Mouse (Mus musculus) liver, adult 2 months (tissue): ENCODE measurements around the gene E4f1. TPM values are rescaled to one million over a fixed set of nuclear protein-coding genes. Genes with fewer than 3 reads are reported as not detected.
A peak's percentile ranks its signal among the peaks of the same experiment; 100 is the strongest.

Experiments
- DNase-seq: peaks from one replicate; pipeline ENCODE4 v3.0.0-alpha.2; 2011; ENCODE audit warnings: low read depth, low spot score; ENCODE audit errors: extremely low read depth
- H3K27ac ChIP-seq: fragments of 200-500 bp; replicated peaks from 2 replicates; pipeline ENCODE4 v1.5.1; 2012; ENCODE audit warnings: low read depth, mild to moderate bottlenecking, control low read depth, inconsistent platforms, low read length; ENCODE audit not compliant: insufficient read depth
- H3K27me3 ChIP-seq: fragments of 200-500 bp; 2 replicates; pipeline ENCODE4 v1.6.1; 2012; ENCODE audit warnings: mild to moderate bottlenecking, moderate library complexity, low read length, inconsistent platforms; ENCODE audit not compliant: control insufficient read depth, insufficient read depth
- H3K36me3 ChIP-seq: fragments of 200-500 bp; 2 replicates; pipeline ENCODE4 v1.6.1; 2012; ENCODE audit warnings: low read length, inconsistent platforms; ENCODE audit not compliant: control insufficient read depth, insufficient read depth
- H3K4me1 ChIP-seq: fragments of 200-500 bp; 2 replicates; pipeline ENCODE4 v1.6.1; 2011; ENCODE audit warnings: low read length; ENCODE audit not compliant: control insufficient read depth, insufficient read depth
- H3K4me3 ChIP-seq: fragments of 200-500 bp; 2 replicates; pipeline ENCODE4 v1.5.1; 2011; ENCODE audit warnings: low read depth, mild to moderate bottlenecking, control low read depth, low read length, moderate library complexity; ENCODE audit not compliant: insufficient read depth
- H3K79me2 ChIP-seq: fragments of 200-500 bp; 2 replicates; pipeline ENCODE4 v1.6.1; 2012; ENCODE audit warnings: inconsistent platforms, mild to moderate bottlenecking, low read length, moderate library complexity; ENCODE audit not compliant: control insufficient read depth, insufficient read depth
- H3K9ac ChIP-seq: fragments of 200-500 bp; 2 replicates; pipeline ENCODE4 v1.6.1; 2012; ENCODE audit warnings: low read depth, mild to moderate bottlenecking, control low read depth, inconsistent platforms, low read length
- CTCF ChIP-seq: fragments of 200-500 bp; IDR thresholded peaks from 2 replicates; pipeline ENCODE4 v1.5.1; 2011; ENCODE audit warnings: low read depth, low read length, control low read depth
- POLR2A ChIP-seq: fragments of 200-500 bp; IDR thresholded peaks from 2 replicates; pipeline ENCODE4 v1.6.1; 2011; ENCODE audit warnings: low read length, control low read depth; ENCODE audit not compliant: insufficient read depth; ENCODE audit errors: extremely low read depth
- WGBS: fragments of 180-500 bp; shearing (Covaris S2); methylation state at CpG from one replicate; pipeline ENCODE4 v1.1.7; 2018; 5-methylcytosine and 5-hydroxymethylcytosine counted together
- polyA plus RNA-seq: library from polyadenylated mRNA; depleted of rRNA; stranded (reverse); fragments of >200 nt; gene quantifications from 2 replicates; pipeline ENCODE4 v1.2.3, GENCODE M21; 2012
- total RNA-seq: library from RNA; depleted of rRNA; stranded (reverse); fragments of >200 nt; gene quantifications from 2 replicates; pipeline ENCODE4 v1.2.3, GENCODE M21; 2014

The E4f1 gene
- total and polyA plus RNA-seq, 2 experiments = 6.7 to 33.3 TPM

GRCm38 (mm10) chr17:24446590-24446989, 23.5 kb downstream of the E4f1 start:
- Histone ChIP-seq H3K4me1 (no peaks in the 10 kb centered on the region), H3K4me3 (no peak overlapping the region), H3K27ac (no peak overlapping the region), H3K27me3 (no peaks in the 10 kb centered on the region), H3K9ac (no peak overlapping the region), H3K79me2 (no peaks in the 10 kb centered on the region; the same call in 1 of the 2 replicates), H3K36me3 (peaks cover 9% of the 10 kb centered on the region; the same call in 1 of the 2 replicates)
- DNase-seq = no peak
- no peak for TF ChIP-seq CTCF
- TF ChIP-seq POLR2A = no peak
- 95% methylated on average over 8 of the region's 8 CpGs for WGBS

- H3K27ac ChIP-seq = no peak overlapping the region
- H3K4me1 ChIP-seq = no peaks in the 10 kb centered on the region
- WGBS = 69% methylated on average over 4 of the region's 4 CpGs
- no peaks in the 10 kb centered on the region for H3K27me3 ChIP-seq
- no peak overlapping the region for H3K4me3 ChIP-seq
- no peak for TF ChIP-seq POLR2A
- no peak for TF ChIP-seq CTCF
- H3K9ac ChIP-seq = no peak overlapping the region
- DNase-seq = no peak
- no peaks in the 10 kb centered on the region for H3K79me2 ChIP-seq
- H3K36me3 ChIP-seq = peaks cover 21% of the 10 kb centered on the region; the same call in 1 of the 2 replicates
These were observed 26.7 kb downstream of the E4f1 start for GRCm38 (mm10) chr17:24443409-24443808.

- no peak within 1 kb of the TSS for H3K27ac ChIP-seq
- peaks cover 26% of the 10 kb centered on the region for H3K36me3 ChIP-seq
- H3K79me2 ChIP-seq = no peaks in the 10 kb centered on the region
- no peak within 1 kb of the TSS for H3K9ac ChIP-seq
- peak; percentile 38 for DNase-seq
- H3K4me3 ChIP-seq = no peak within 1 kb of the TSS
- no peak for TF ChIP-seq CTCF
- TF ChIP-seq POLR2A = no peak
- 48% methylated on average over 7 of the region's 7 CpGs for WGBS
- no peaks in the 10 kb centered on the region for H3K27me3 ChIP-seq
- H3K4me1 ChIP-seq = no peaks in the 10 kb centered on the region
These were observed 27.4 kb downstream of the E4f1 start, which contains the start of gene Dnase1l2 for GRCm38 (mm10) chr17:24442632-24443155. Gene Dnase1l2, minus strand, starts transcription at chr17:24443105.

GRCm38 (mm10) chr17:24442107-24442506, 28.0 kb downstream of the E4f1 start:
- H3K4me1 ChIP-seq = no peaks in the 10 kb centered on the region
- no peak overlapping the region for H3K27ac ChIP-seq
- DNase-seq = no peak
- no peak overlapping the region for H3K9ac ChIP-seq
- peaks cover 29% of the 10 kb centered on the region for H3K36me3 ChIP-seq
- no peaks in the 10 kb centered on the region for H3K27me3 ChIP-seq
- WGBS = 88% methylated on average over 14 of the region's 14 CpGs
- no peaks in the 10 kb centered on the region for H3K79me2 ChIP-seq
- TF ChIP-seq POLR2A (no peak), CTCF (no peak)
- no peak overlapping the region for H3K4me3 ChIP-seq

- peaks cover 33% of the 10 kb centered on the region for H3K36me3 ChIP-seq
- TF ChIP-seq POLR2A = no peak
- TF ChIP-seq CTCF = peak; percentile 47
These were observed 29.0 kb downstream of the E4f1 start for GRCm38 (mm10) chr17:24441148-24441547.

GRCm38 (mm10) chr17:24440377-24440776, 29.7 kb downstream of the E4f1 start:
- Histone ChIP-seq H3K4me1 (no peaks in the 10 kb centered on the region), H3K9ac (no peak overlapping the region), H3K27ac (no peak overlapping the region), H3K4me3 (no peak overlapping the region), H3K27me3 (no peaks in the 10 kb centered on the region), H3K79me2 (no peaks in the 10 kb centered on the region), H3K36me3 (peaks cover 37% of the 10 kb centered on the region)
- no peak for TF ChIP-seq POLR2A
- TF ChIP-seq CTCF = no peak
- WGBS = 93% methylated on average over 8 of the region's 8 CpGs
- DNase-seq = no peak

More at GRCm38 (mm10) chr17:24441148-24441547, 29.0 kb downstream of the E4f1 start:
- Histone ChIP-seq H3K79me2 (no peaks in the 10 kb centered on the region), H3K9ac (no peak overlapping the region), H3K4me1 (no peaks in the 10 kb centered on the region), H3K4me3 (no peak overlapping the region), H3K27ac (no peak overlapping the region), H3K27me3 (no peaks in the 10 kb centered on the region)
- 51% methylated on average over 2 of the region's 2 CpGs for WGBS
- DNase-seq = no peak
